Mouse (Mus musculus) C2C12 (cell line): ENCODE data around the gene Itpkb. TPM values are rescaled to one million over a fixed set of nuclear protein-coding genes. Genes with fewer than 3 reads are reported as not detected.

Experiments
- H3K27me3 ChIP-seq: one replicate; pipeline ENCODE4 v1.6.1; 2011; ENCODE audit not compliant: control insufficient read depth, insufficient read depth, insufficient read length
- H3K36me3 ChIP-seq: one replicate; pipeline ENCODE4 v1.6.1; 2011; ENCODE audit not compliant: control insufficient read depth, insufficient read depth
- H3K4me3 ChIP-seq: one replicate; pipeline ENCODE4 v1.5.1; 2011; ENCODE audit warnings: mild to moderate bottlenecking, control low read depth; ENCODE audit not compliant: poor library complexity, insufficient read depth, severe bottlenecking
- H3K79me2 ChIP-seq: one replicate; pipeline ENCODE4 v1.6.1; 2011; ENCODE audit not compliant: control insufficient read depth, insufficient read depth
- H3K79me3 ChIP-seq: one replicate; pipeline ENCODE4 v1.6.1; 2011; ENCODE audit warnings: low read depth, control low read depth
- H3ac ChIP-seq: one replicate; pipeline ENCODE3; 2011; ENCODE audit warnings: low read depth; ENCODE audit not compliant: control insufficient read depth, insufficient read length
- CEBPB ChIP-seq: IDR thresholded peaks from one replicate; pipeline ENCODE4 v1.6.1; 2011; ENCODE audit warnings: low read depth, mild to moderate bottlenecking, control low read depth, moderate library complexity
- CTCF ChIP-seq: IDR thresholded peaks from one replicate; pipeline ENCODE4 v1.5.1; 2011; ENCODE audit not compliant: control insufficient read depth, insufficient read depth, insufficient read length
- FOSL1 ChIP-seq: IDR thresholded peaks from one replicate; pipeline ENCODE4 v1.8.0; 2011; ENCODE audit warnings: mild to moderate bottlenecking, low read length; ENCODE audit not compliant: poor library complexity, insufficient read depth, severe bottlenecking
- MAX ChIP-seq: IDR thresholded peaks from one replicate; pipeline ENCODE4 v1.6.1; 2011; ENCODE audit warnings: mild to moderate bottlenecking, control low read depth
- MYOD1 ChIP-seq: IDR thresholded peaks from one replicate; pipeline ENCODE4 v1.6.1; 2011; ENCODE audit warnings: low read depth; ENCODE audit not compliant: control insufficient read depth, insufficient read length
- MYOG ChIP-seq: IDR thresholded peaks from one replicate; pipeline ENCODE4 v1.6.1; 2011; ENCODE audit not compliant: control insufficient read depth, insufficient read length; ENCODE audit errors: extremely low read depth
- USF1 ChIP-seq: IDR thresholded peaks from one replicate; pipeline ENCODE4 v1.6.1; 2011; ENCODE audit warnings: low read depth, mild to moderate bottlenecking, control low read depth, moderate library complexity
- polyA plus RNA-seq: library from polyadenylated mRNA; unstranded; fragments of >200 nt; fragmentation: generic; extraction: Trizol; gene quantifications from one replicate; pipeline ENCODE4 v1.2.1, GENCODE M21; 2012; ENCODE audit warnings: missing spikeins

The Itpkb gene
- polyA plus RNA-seq, 1 experiment = 1.1 TPM

GRCm38 (mm10) chr1:180349090-180349489 is 18.8 kb downstream of the Itpkb start:
- Histone ChIP-seq H3K36me3 (no peaks in the 10 kb centered on the region), H3K27me3 (peaks cover 5% of the 10 kb centered on the region), H3K79me3 (no peaks in the 10 kb centered on the region), H3K79me2 (no peaks in the 10 kb centered on the region), H3K4me3 (no peak overlapping the region), H3ac (no peak overlapping the region)
- TF ChIP-seq MYOD1 (no peak), CEBPB (no peak), MAX (no peak), CTCF (no peak), USF1 (no peak), FOSL1 (no peak), MYOG (no peak)

GRCm38 (mm10) chr1:180352258-180352657 is 22.0 kb downstream of the Itpkb start:
- Histone ChIP-seq H3K79me2 (no peaks in the 10 kb centered on the region), H3K79me3 (no peaks in the 10 kb centered on the region), H3K27me3 (no peaks in the 10 kb centered on the region), H3K4me3 (no peak overlapping the region), H3K36me3 (no peaks in the 10 kb centered on the region), H3ac (no peak overlapping the region)
- TF ChIP-seq CTCF (no peak), USF1 (no peak), FOSL1 (no peak), MYOG (no peak), MAX (no peak)

- no peaks in the 10 kb centered on the region for H3K36me3 ChIP-seq
- TF ChIP-seq FOSL1 = no peak
- no peaks in the 10 kb centered on the region for H3K79me3 ChIP-seq
- no peaks in the 10 kb centered on the region for H3K79me2 ChIP-seq
- peaks cover 4% of the 10 kb centered on the region for H3K27me3 ChIP-seq
- H3ac ChIP-seq = no peak overlapping the region
- H3K4me3 ChIP-seq = no peak overlapping the region
These were observed 23.8 kb downstream of the Itpkb start for GRCm38 (mm10) chr1:180354129-180354528.

GRCm38 (mm10) chr1:180354976-180355730 is 24.9 kb downstream of the Itpkb start:
- no peak overlapping the region for H3ac ChIP-seq
- H3K79me3 ChIP-seq = no peaks in the 10 kb centered on the region
- H3K27me3 ChIP-seq = peaks cover 4% of the 10 kb centered on the region
- H3K79me2 ChIP-seq = no peaks in the 10 kb centered on the region
- no peak overlapping the region for H3K4me3 ChIP-seq
- TF ChIP-seq USF1 = no peak
- no peak for TF ChIP-seq FOSL1
- no peak for TF ChIP-seq CTCF
- no peak for TF ChIP-seq MYOD1
- no peak for TF ChIP-seq CEBPB
- no peaks in the 10 kb centered on the region for H3K36me3 ChIP-seq

- TF ChIP-seq CTCF = no peak
- TF ChIP-seq MYOG = no peak
- TF ChIP-seq FOSL1 = no peak
- TF ChIP-seq USF1 = no peak
- TF ChIP-seq CEBPB = no peak
- TF ChIP-seq MAX = no peak
- TF ChIP-seq MYOD1 = no peak
- H3K36me3 ChIP-seq = no peaks in the 10 kb centered on the region
- H3K4me3 ChIP-seq = no peak overlapping the region
- H3K79me2 ChIP-seq = no peaks in the 10 kb centered on the region
- H3ac ChIP-seq = no peak overlapping the region
- peaks cover 4% of the 10 kb centered on the region for H3K27me3 ChIP-seq
- H3K79me3 ChIP-seq = no peaks in the 10 kb centered on the region
These were observed 25.9 kb downstream of the Itpkb start for GRCm38 (mm10) chr1:180356176-180356575.

- Histone ChIP-seq H3K79me3 (no peaks in the 10 kb centered on the region), H3K79me2 (no peaks in the 10 kb centered on the region), H3K36me3 (no peaks in the 10 kb centered on the region), H3K4me3 (no peak overlapping the region), H3K27me3 (peaks cover 4% of the 10 kb centered on the region), H3ac (no peak overlapping the region)
- TF ChIP-seq USF1 (no peak), CEBPB (no peak), MYOD1 (no peak), CTCF (no peak), MYOG (no peak), FOSL1 (no peak), MAX (no peak)
These were observed 26.6 kb downstream of the Itpkb start for GRCm38 (mm10) chr1:180356857-180357256.
